Mouse (Mus musculus) liver, embryonic 14.5 days (tissue): ENCODE results near the gene Banf2. TPM values are rescaled to one million over a fixed set of nuclear protein-coding genes. Genes with fewer than 3 reads are reported as not detected.

Experiments
- ATAC-seq: fragments of 200-750 bp; cut with Nextera tagmentation; 2 replicates; pipeline ENCODE4 v1.8.0; 2017; ENCODE audit warnings: moderate number of reproducible peaks, mild to moderate bottlenecking, moderate library complexity; ENCODE audit not compliant: insufficient read depth
- DNase-seq, 3 experiments: peaks; one replicate each; pipeline ENCODE4 v3.0.0-alpha.2; 2012 to 2013; ENCODE audit warnings: low read depth in 3 of 3, low spot score in 3 of 3
- H3K27ac ChIP-seq: fragments of 300-500 bp; sonication (generic); 2 replicates; pipeline ENCODE4 v1.5.1; 2014; ENCODE audit warnings: moderate library complexity, mild to moderate bottlenecking, control low read depth, inconsistent platforms
- H3K27me3 ChIP-seq: fragments of 300-500 bp; sonication (generic); 2 replicates; pipeline ENCODE4 v1.6.1; 2014; ENCODE audit warnings: mild to moderate bottlenecking, low read length, moderate library complexity; ENCODE audit not compliant: control insufficient read depth, insufficient read depth
- H3K36me3 ChIP-seq: fragments of 300-500 bp; sonication (generic); replicated peaks from 2 replicates; pipeline ENCODE4 v1.6.1; 2014; ENCODE audit warnings: low read depth; ENCODE audit not compliant: control insufficient read depth, insufficient read depth
- H3K4me1 ChIP-seq, 2 experiments: fragments of 200-500 bp in 1 of 2; fragments of 300-500 bp in 1 of 2; sonication (generic) in 1 of 2; replicated peaks; 2 replicates each; pipeline ENCODE4 v1.6.1; 2012 to 2014; ENCODE audit warnings: antibody characterized with exemption in 1 of 2, inconsistent platforms in 1 of 2, low read length in 1 of 2; ENCODE audit not compliant: control insufficient read depth in 2 of 2, insufficient read depth in 2 of 2
- H3K4me2 ChIP-seq: fragments of 300-500 bp; sonication (generic); 2 replicates; pipeline ENCODE4 v1.6.1; 2014; ENCODE audit warnings: low read depth, mild to moderate bottlenecking, control low read depth, moderate library complexity
- H3K4me3 ChIP-seq, 2 experiments: fragments of 200-500 bp in 1 of 2; fragments of 300-500 bp in 1 of 2; sonication (generic) in 1 of 2; 2 replicates each; pipeline ENCODE4 v1.5.1; 2012 to 2014; ENCODE audit warnings: low read depth in 2 of 2, low read length in 2 of 2, mild to moderate bottlenecking in 2 of 2, control low read depth in 1 of 2, inconsistent platforms in 1 of 2, moderate library complexity in 1 of 2; ENCODE audit not compliant: insufficient read depth in 1 of 2
- H3K9ac ChIP-seq: fragments of 300-500 bp; sonication (generic); replicated peaks from 2 replicates; pipeline ENCODE4 v1.6.1; 2014; ENCODE audit warnings: mild to moderate bottlenecking, control low read depth, moderate library complexity
- H3K9me3 ChIP-seq: fragments of 300-500 bp; sonication (generic); 2 replicates; pipeline ENCODE4 v1.6.1; 2016; ENCODE audit warnings: low read length, mixed read lengths; ENCODE audit not compliant: control insufficient read depth
- CTCF ChIP-seq: IDR thresholded peaks from 2 replicates; pipeline ENCODE4 v1.5.1; 2016; ENCODE audit warnings: antibody characterized with exemption, low read depth, control low read depth
- EP300 ChIP-seq: IDR thresholded peaks from 2 replicates; pipeline ENCODE4 v1.6.1; 2016; ENCODE audit warnings: antibody characterized with exemption, low read depth
- WGBS: fragments of 180-500 bp; shearing (Covaris S2); extraction: QIAGEN DNeasy Blood & Tissue Kit; methylation state at CpG from one replicate; pipeline ENCODE4 v1.1.7; 2014; ENCODE audit not compliant: insufficient replicate concordance; 5-methylcytosine and 5-hydroxymethylcytosine counted together
- polyA plus RNA-seq, 2 experiments: library from polyadenylated mRNA; depleted of rRNA in 1 of 2; stranded (reverse) in 1 of 2; unstranded in 1 of 2; fragments of >200 nt; fragmentation: Nextera tagmentation in 1 of 2; extraction: Ambion mirVana in 1 of 2; gene quantifications; 2 replicates each; pipeline versions ENCODE4 v1.2.1 to v1.2.3; 2012 to 2014

Banf2 gene
- polyA plus RNA-seq, 2 experiments, result not detected

DNA sequence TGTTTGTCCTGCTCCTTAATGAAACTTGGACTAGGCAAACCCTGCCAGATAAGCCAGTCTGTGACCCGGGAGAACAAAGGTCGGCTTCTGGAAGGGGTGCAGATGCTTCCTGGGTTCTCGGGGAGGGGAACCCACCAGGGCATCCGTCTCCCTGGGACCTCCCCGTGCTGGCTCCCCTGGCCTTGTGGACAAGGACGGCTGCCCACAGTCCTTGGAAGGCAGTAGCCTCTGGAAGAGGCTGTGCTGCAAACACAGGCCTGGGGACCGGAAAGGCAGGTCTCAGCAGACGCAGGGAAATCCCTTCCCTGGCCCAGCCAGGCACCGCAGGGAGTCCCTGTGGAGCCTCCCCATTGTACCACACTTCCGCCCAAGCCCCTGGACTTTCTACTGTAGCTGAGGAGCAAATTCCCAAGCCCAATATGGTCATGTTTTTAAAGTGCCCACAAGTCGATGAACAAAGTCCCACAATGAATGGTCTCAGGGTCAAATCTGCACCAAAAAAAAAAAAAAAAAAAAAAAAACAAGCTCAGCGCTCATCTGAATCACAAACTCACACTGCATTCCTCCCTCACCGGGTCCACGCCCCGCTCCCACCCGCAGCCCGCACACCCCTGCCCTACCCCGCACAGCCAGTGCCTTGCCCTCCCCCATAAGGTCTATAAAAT lies 53.5 kb downstream of the Banf2 start:
- Histone ChIP-seq H3K4me3 (no peak overlapping the region), H3K9me3 (no peaks in the 10 kb centered on the region), H3K9ac (no peak overlapping the region), H3K4me1 (no peaks in the 10 kb centered on the region), H3K27me3 (no peaks in the 10 kb centered on the region), H3K36me3 (no peaks in the 10 kb centered on the region), H3K27ac (no peak overlapping the region), H3K4me2 (no peak overlapping the region)
- DNase-seq (no peak), ATAC-seq (no peak)
- WGBS, result 25% methylated on average over 18 of the region's 18 CpGs
- TF ChIP-seq EP300 (no peak), CTCF (no peak)

DNA sequence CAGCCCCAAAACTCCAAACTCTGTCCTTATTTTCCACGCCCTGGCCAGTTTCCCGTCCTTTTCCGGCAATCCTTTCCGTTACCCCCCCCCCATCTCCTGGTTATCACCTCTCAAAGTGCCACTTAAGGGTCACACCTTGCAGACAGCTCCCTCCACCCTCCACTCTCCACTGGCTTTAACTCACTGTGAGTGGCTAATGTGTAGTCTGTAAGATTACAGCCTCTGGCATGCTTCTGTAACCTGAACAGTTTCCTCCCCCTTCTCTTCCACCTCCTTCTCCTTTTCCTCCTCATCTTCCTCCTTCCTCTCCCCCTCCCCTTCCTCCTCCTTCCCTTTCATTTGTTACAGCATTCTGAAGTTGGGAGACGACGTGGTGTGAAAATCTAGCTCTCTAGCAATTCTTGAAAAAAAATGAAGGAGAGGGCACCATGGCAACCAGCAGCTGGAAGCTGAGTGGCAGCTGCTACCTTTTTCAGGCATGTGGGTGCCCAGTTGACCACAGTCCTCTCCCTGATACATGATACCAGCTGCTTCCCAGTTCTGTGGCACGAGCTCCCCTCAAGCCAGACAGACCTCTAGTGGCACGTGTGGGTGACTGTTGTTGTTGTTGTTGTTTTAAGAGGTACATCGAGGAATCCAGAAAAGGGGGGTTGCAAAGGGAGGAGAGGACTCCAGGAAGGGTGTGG lies 55.2 kb downstream of the Banf2 start:
- Histone ChIP-seq H3K27ac (no peak overlapping the region), H3K27me3 (no peaks in the 10 kb centered on the region), H3K36me3 (no peaks in the 10 kb centered on the region), H3K4me3 (no peak overlapping the region), H3K9me3 (no peaks in the 10 kb centered on the region), H3K4me2 (no peak overlapping the region), H3K4me1 (no peaks in the 10 kb centered on the region), H3K9ac (no peak overlapping the region)
- TF ChIP-seq EP300 (no peak), CTCF (no peak)
- DNase-seq (no peak), ATAC-seq (no peak)
- WGBS, result 40% methylated on average over 9 of the region's 9 CpGs

DNA sequence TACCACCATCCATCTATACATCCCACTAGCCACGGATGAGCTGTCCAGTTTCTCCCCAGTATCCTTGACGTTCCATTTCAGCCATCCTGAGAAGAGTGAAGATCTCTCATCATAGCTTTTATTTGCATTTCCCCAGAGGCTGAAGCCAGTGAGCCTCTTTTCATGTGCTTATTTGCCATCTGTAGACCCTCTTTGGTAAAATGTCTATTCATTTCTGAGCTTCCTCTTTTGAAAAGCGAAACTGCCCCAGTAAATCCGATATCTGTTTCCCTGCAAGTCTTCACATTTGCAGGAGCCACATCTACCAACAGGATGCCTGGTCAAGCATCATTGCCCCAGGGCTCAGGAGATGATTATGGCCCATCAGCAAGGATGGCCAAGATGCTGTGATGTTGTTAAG lies 59.9 kb downstream of the Banf2 start:
- Histone ChIP-seq H3K9ac (no peak overlapping the region), H3K27me3 (no peaks in the 10 kb centered on the region), H3K36me3 (no peaks in the 10 kb centered on the region), H3K4me3 (no peak overlapping the region), H3K4me1 (no peaks in the 10 kb centered on the region), H3K27ac (no peak overlapping the region), H3K9me3 (no peaks in the 10 kb centered on the region), H3K4me2 (no peak overlapping the region)
- no peak for ATAC-seq
- no peak for DNase-seq
- TF ChIP-seq EP300, result no peak
- no peak for TF ChIP-seq CTCF
- WGBS, result 43% methylated on average over 4 of the region's 4 CpGs

DNA sequence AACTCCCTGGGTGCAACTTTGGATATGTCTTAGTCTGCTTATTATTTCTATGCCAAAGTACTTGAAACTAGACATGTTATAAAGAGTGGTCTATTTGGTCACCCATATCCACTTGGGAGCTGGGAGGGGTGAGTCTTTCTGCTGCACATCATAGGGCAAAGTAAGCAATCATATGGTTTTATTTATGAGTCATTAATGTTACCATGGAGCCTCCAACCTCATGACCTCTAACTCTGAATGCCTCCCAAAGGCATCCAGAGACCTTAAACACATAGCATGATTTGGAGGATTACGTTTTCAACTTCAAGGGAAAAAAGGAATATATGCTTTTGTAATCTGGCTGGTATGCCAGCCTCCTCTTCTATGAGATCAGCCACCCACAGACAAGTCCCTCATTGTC lies 61.9 kb downstream of the Banf2 start:
- TF ChIP-seq EP300 (no peak), CTCF (no peak)
- 55% methylated on average over 1 of the region's 1 CpGs for WGBS

DNA sequence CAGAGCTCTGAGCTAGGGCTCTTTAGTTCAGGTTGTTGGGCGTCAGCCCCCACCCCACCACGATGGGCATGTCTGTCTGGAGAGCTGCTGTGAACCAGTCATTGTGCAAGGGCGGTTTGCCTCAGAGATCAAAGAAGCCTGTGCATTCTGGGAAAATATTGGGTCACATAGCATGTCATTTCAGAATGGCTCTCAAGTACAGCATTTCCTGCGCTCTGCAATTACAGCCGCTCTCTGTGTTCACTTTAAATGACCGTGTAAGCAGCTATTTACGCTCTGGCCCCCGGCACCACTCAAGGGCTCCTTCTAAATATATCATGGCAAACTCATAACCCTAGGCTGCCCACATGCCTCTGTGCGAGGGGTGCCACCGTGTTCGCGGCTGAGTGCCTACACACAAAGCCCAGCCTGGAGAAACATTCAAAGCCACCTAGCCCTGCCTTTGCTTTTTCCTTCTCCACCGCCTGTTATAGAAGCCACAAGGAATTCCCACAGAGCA lies 68.7 kb downstream of the Banf2 start:
- DNase-seq (no peak), ATAC-seq (no peak)
- no peak overlapping the region for H3K27ac ChIP-seq
- no peaks in the 10 kb centered on the region for H3K36me3 ChIP-seq
- H3K4me3 ChIP-seq, result no peak overlapping the region
- TF ChIP-seq CTCF (no peak), EP300 (no peak)
- WGBS, result 75% methylated on average over 13 of the region's 13 CpGs
- no peaks in the 10 kb centered on the region for H3K27me3 ChIP-seq
- no peak overlapping the region for H3K9ac ChIP-seq
- no peaks in the 10 kb centered on the region for H3K9me3 ChIP-seq
- no peaks in the 10 kb centered on the region for H3K4me1 ChIP-seq
- H3K4me2 ChIP-seq, result no peak overlapping the region

More for the DNA sequence above, 61.9 kb downstream of the Banf2 start:
- ATAC-seq (no peak), DNase-seq (no peak)
- H3K4me3 ChIP-seq, result no peak overlapping the region
- no peak overlapping the region for H3K4me2 ChIP-seq
- no peak overlapping the region for H3K9ac ChIP-seq
- H3K4me1 ChIP-seq, result no peaks in the 10 kb centered on the region
- no peak overlapping the region for H3K27ac ChIP-seq
- H3K36me3 ChIP-seq, result no peaks in the 10 kb centered on the region
- H3K27me3 ChIP-seq, result no peaks in the 10 kb centered on the region
- H3K9me3 ChIP-seq, result no peaks in the 10 kb centered on the region
